Mouse (Mus musculus) CH12.LX (cell line): ENCODE results near the gene Ccdc69.

Experiments used
- CHD2 ChIP-seq: IDR thresholded peaks from 2 replicates; pipeline ENCODE4 v1.6.1; 2011; ENCODE audit warnings: low read length, improper control_type of control experiment
- CTCF ChIP-seq, 2 experiments: IDR thresholded peaks in 1 of 2; conservative IDR thresholded peaks in 1 of 2; 2 replicates each; pipeline ENCODE4 v1.5.1; 2011 to 2012; ENCODE audit warnings: low read depth in 2 of 2, low read length in 2 of 2, improper control_type of control experiment in 1 of 2, inconsistent platforms in 1 of 2, mild to moderate bottlenecking in 1 of 2, moderate library complexity in 1 of 2
- EP300 ChIP-seq: IDR thresholded peaks from 2 replicates; pipeline ENCODE4 v1.6.1; 2011; ENCODE audit warnings: low read length, improper control_type of control experiment
- GABPA ChIP-seq: IDR thresholded peaks from 2 replicates; pipeline ENCODE4 v1.6.1; 2012; ENCODE audit warnings: low read depth, low read length, improper control_type of control experiment, inconsistent platforms; ENCODE audit not compliant: insufficient replicate concordance
- JUND ChIP-seq: conservative IDR thresholded peaks from 2 replicates; pipeline ENCODE4 v1.6.1; 2011; ENCODE audit warnings: low read depth, low read length, improper control_type of control experiment
- MXI1 ChIP-seq: IDR thresholded peaks from 2 replicates; pipeline ENCODE4 v1.6.1; 2011; ENCODE audit warnings: mild to moderate bottlenecking, low read depth, low read length, improper control_type of control experiment
- NELFE ChIP-seq: IDR thresholded peaks from 2 replicates; pipeline ENCODE4 v1.6.1; 2011; ENCODE audit warnings: low read depth, low read length, improper control_type of control experiment
- POLR2A ChIP-seq: IDR thresholded peaks from 2 replicates; pipeline ENCODE4 v1.6.1; 2011; ENCODE audit warnings: low read depth, mild to moderate bottlenecking, improper control_type of control experiment, low read length
- POLR2AphosphoS2 ChIP-seq: IDR thresholded peaks from 2 replicates; pipeline ENCODE4 v1.6.1; 2011; ENCODE audit warnings: low read depth, low read length, improper control_type of control experiment
- TBP ChIP-seq: conservative IDR thresholded peaks from 2 replicates; pipeline ENCODE4 v1.6.1; 2011; ENCODE audit warnings: low read depth, low read length, improper control_type of control experiment
- TCF12 ChIP-seq: IDR thresholded peaks from 2 replicates; pipeline ENCODE4 v1.6.1; 2014; ENCODE audit warnings: low read depth, mild to moderate bottlenecking, inconsistent platforms, low read length, improper control_type of control experiment
- ZC3H11A ChIP-seq: IDR thresholded peaks from 2 replicates; pipeline ENCODE4 v1.6.1; 2012; ENCODE audit warnings: low read depth, mild to moderate bottlenecking, inconsistent platforms, low read length, improper control_type of control experiment
- ZKSCAN1 ChIP-seq: IDR thresholded peaks from 2 replicates; pipeline ENCODE4 v1.6.1; 2012; ENCODE audit warnings: low read depth, inconsistent platforms, low read length, improper control_type of control experiment, borderline replicate concordance
- ZMIZ1 ChIP-seq: IDR thresholded peaks from 2 replicates; pipeline ENCODE4 v1.6.1; 2012; ENCODE audit warnings: low read depth, mild to moderate bottlenecking, inconsistent platforms, low read length, improper control_type of control experiment

- TF ChIP-seq JUND (no peak; the same call in 1 of the 2 replicates), POLR2AphosphoS2 (no peak), CTCF (conservative IDR thresholded peaks at IDR 0.05 in 1 of 2, IDR thresholded peaks at IDR 0.05 in 1 of 2; ENCODE audit: low read depth in 2 of 2, low read length in 2 of 2) (no peak), GABPA (no peak), MXI1 (peak; percentile 99), ZC3H11A (no peak), TBP (peak; percentile 75), POLR2A (peak; percentile 64), EP300 (peak; percentile 89), CHD2 (peak; percentile 88), TCF12 (peak; percentile 95), ZKSCAN1 (no peak), NELFE (0 out of 2 replicates have a peak, but pooled peaks have one; percentile 19), ZMIZ1 (no peak)
Observed at GRCm38 (mm10) chr11:55023049-55023564, 54.8 kb downstream of the Ccdc69 start.
